Mouse (Mus musculus): ENCODE data around the gene Fpr-rs6. TPM values are rescaled to one million over a fixed set of nuclear protein-coding genes. Genes with fewer than 3 reads are reported as not detected.

The Fpr-rs6 gene
- polyA plus RNA-seq (2014; fragmentation: Nextera tagmentation; extraction: Ambion mirVana), result not detected in 2 replicates

- H3K9ac ChIP-seq, result no peak within 1 kb of the TSS
- peaks cover 29% of the 10 kb centered on the region for H3K9me3 ChIP-seq (ENCODE audit: control insufficient read depth, low read length)
- H3K27me3 ChIP-seq (ENCODE audit: control insufficient read depth, insufficient read depth, low read length), result no peaks in the 10 kb centered on the region
- ATAC-seq (ENCODE audit: low FRiP score), result no peak
- no peak within 1 kb of the TSS for H3K27ac ChIP-seq
- no peaks in the 10 kb centered on the region for H3K36me3 ChIP-seq (replicated peaks; ENCODE audit: control insufficient read depth, insufficient read depth)
- H3K4me3 ChIP-seq (replicated peaks; ENCODE audit: low read length), result no peak within 1 kb of the TSS
- DNase-seq (ENCODE audit: low spot score), result no peak
- H3K4me1 ChIP-seq (replicated peaks; ENCODE audit: control insufficient read depth, insufficient read depth, low read length), result no peaks in the 10 kb centered on the region
- H3K4me2 ChIP-seq (replicated peaks), result no peak within 1 kb of the TSS
Observed at GRCm38 (mm10) chr17:20182997-20183396, at the start of gene Fpr-rs6. Gene Fpr-rs6 (minus strand): TSS chr17:20183097.

Other genes starting within 250 kb of the Fpr-rs6 start
- not detected in 2 replicates for gene Vmn2r104, start 134.8 kb downstream of the Fpr-rs6 start, polyA plus RNA-seq (2014; fragmentation: Nextera tagmentation; extraction: Ambion mirVana)
- not detected in 2 replicates for gene Fpr-rs7, start 68.9 kb downstream of the Fpr-rs6 start, polyA plus RNA-seq (2014; fragmentation: Nextera tagmentation; extraction: Ambion mirVana)
- not detected in 2 replicates for gene Vmn2r105, start 52.0 kb upstream of the Fpr-rs6 start, polyA plus RNA-seq (2014; fragmentation: Nextera tagmentation; extraction: Ambion mirVana)
- not detected in 2 replicates for gene Vmn2r106, start 102.5 kb upstream of the Fpr-rs6 start, polyA plus RNA-seq (2014; fragmentation: Nextera tagmentation; extraction: Ambion mirVana)
- not detected in 2 replicates for gene Vmn2r107, start 162.1 kb upstream of the Fpr-rs6 start, polyA plus RNA-seq (2014; fragmentation: Nextera tagmentation; extraction: Ambion mirVana)
- gene Vmn1r224, start 231.0 kb upstream of the Fpr-rs6 start, polyA plus RNA-seq (2014; fragmentation: Nextera tagmentation; extraction: Ambion mirVana), result not detected in 2 replicates

All from hindbrain, embryonic 14.5 days (tissue).